Mouse (Mus musculus): ENCODE measurements around the gene Gm28048.

Gm28048 gene

GRCm38 (mm10) chr11:22857705-22858440, 124.0 kb downstream of the Gm28048 start:
- DNase-seq = peak; percentile 61

GRCm38 (mm10) chr11:22857106-22857704, 124.7 kb downstream of the Gm28048 start:
- no peak for DNase-seq

- peak; percentile 26 for DNase-seq
These were observed 125.4 kb downstream of the Gm28048 start for GRCm38 (mm10) chr11:22856371-22856965.

GRCm38 (mm10) chr11:22854571-22854970, 127.3 kb downstream of the Gm28048 start:
- DNase-seq = no peak

- DNase-seq = peak; percentile 58
These were observed 128.3 kb downstream of the Gm28048 start for GRCm38 (mm10) chr11:22853477-22854157.

- no peak for DNase-seq
These were observed 129.4 kb downstream of the Gm28048 start for GRCm38 (mm10) chr11:22852510-22852909.

GRCm38 (mm10) chr11:22851416-22851815, 130.5 kb downstream of the Gm28048 start:
- peak; percentile 55 for DNase-seq

GRCm38 (mm10) chr11:22850077-22850476, 131.8 kb downstream of the Gm28048 start:
- no peak for DNase-seq

- DNase-seq = no peak
These were observed 133.2 kb downstream of the Gm28048 start for GRCm38 (mm10) chr11:22848649-22849195.

GRCm38 (mm10) chr11:22847732-22848648, 133.9 kb downstream of the Gm28048 start:
- DNase-seq = no peak

- no peak for DNase-seq
These were observed 134.7 kb downstream of the Gm28048 start for GRCm38 (mm10) chr11:22846960-22847731.

- peak; percentile 65 for DNase-seq
These were observed 135.6 kb downstream of the Gm28048 start for GRCm38 (mm10) chr11:22846093-22846835.

GRCm38 (mm10) chr11:22844754-22845718, 136.9 kb downstream of the Gm28048 start:
- DNase-seq = peak; percentile 52

- no peak for DNase-seq
These were observed 142.4 kb downstream of the Gm28048 start for GRCm38 (mm10) chr11:22839456-22839855.

GRCm38 (mm10) chr11:22838361-22838760, 143.5 kb downstream of the Gm28048 start:
- DNase-seq = no peak

GRCm38 (mm10) chr11:22836269-22836668, 145.6 kb downstream of the Gm28048 start:
- DNase-seq = no peak

GRCm38 (mm10) chr11:22832600-22832999, 149.3 kb downstream of the Gm28048 start:
- no peak for DNase-seq

- DNase-seq = no peak
These were observed 150.0 kb downstream of the Gm28048 start for GRCm38 (mm10) chr11:22831916-22832315.

GRCm38 (mm10) chr11:22830684-22831083, 151.2 kb downstream of the Gm28048 start:
- DNase-seq = no peak

All from thymus, postnatal 25 days (tissue).